Mouse (Mus musculus): ENCODE results near the gene Trim2. TPM values are rescaled to one million over a fixed set of nuclear protein-coding genes. Genes with fewer than 3 reads are reported as not detected.

Trim2 gene
- 100 to 1,000 TPM; 438 to 456 TPM for total RNA-seq (2021)
- long read RNA-seq, full-length matches to known transcripts, result 168 of 281 reads
- long read RNA-seq, partial matches to known transcripts, result 48 of 281 reads
- long read RNA-seq, other reads (novel, unspliced or antisense), result 65 of 281 reads

DNA sequence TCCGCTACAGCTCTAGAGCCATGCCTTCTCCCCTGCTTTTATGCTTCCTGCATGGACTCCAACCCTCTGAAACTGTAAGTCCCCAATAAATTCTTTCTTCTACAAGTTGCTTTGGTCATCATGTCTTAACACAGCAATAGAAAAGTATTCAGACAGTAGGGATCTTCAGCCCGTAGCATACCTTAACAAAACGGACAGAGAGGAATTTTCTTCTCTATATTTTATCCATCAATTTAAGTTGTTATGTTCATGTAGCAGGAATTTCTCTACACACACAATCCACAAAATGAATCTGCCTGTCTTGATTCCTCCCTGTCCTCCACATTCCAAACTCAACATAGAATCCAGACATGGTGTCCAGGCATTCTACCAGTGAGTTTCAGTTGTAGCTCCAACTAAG is at the start of gene Trim2:
Trim2 (minus strand) TSS at position 101 of the 400 bp plus-strand sequence.
- DNase-seq (ENCODE audit: low spot score in 2 of 2), result no peak

DNA sequence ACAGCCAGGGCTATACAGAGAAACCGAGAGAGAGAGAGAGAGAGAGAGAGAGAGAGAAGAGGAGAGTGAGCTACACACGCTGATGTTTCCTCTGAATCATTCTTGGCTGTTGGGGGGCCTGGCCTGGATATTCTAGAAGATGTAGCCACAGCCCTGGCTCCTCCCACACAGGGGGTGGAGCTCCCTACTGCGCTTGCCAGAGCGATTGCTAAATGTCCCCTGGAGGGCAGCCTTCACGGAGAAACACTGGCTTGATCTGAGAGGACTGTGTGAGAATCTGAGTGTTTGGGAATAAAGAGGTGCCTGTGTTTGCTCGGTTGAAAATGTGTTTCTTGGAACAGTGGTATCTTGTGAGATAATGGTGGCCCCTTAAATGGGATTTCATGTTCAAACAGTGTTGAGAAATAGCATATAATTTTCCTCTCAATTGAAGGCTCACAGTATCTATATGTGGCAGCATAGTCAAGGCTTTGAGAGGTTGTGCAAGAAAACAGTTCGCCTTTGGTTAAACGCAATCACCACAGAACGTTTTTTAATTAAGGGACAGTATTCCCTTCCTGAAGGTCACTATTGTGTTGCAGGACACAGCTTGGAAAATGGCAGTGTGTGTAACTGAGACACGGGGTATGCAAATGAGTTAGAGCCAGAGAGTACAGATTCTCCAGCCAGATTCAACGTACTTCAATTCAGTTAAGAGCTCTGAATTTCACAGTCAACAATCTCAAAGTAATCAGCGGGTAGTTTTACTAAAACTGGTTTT is 49.4 kb upstream of the Trim2 start:
- DNase-seq (ENCODE audit: low spot score in 2 of 2), result peak; percentile 20 to 42

DNA sequence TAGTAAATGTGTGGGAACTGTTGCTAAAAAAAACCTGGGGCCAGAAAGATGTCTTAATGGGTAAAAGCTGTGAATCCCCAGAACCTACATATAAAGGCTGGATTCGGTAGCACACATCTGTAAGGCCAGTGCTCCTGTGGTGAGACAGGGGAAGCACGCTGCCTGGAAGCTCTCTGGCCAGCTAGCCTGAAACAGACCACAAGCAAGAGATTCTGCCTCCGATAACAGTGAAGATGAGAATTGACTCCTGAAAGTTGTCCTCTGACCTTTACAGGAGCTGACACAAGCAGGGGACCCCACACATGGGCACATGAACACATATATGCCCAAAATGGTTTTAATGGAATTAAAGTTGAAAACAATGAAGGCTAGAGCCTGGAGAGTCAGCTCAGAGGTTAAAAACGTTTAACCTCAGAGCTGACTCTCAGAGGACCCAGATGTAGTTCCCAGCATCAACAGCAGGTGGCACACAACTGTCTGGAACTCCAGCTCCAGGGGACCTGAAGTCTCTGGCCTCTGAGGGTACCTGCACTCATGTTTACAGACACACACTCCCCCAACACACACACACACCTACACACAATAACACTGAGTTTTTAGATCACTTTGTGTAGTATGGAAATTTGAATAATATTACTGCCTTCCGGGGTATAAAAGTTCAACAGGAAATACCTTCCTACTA is 45.8 kb upstream of the Trim2 start:
- DNase-seq (ENCODE audit: low spot score in 2 of 2), result peak; percentile 28 to 76

DNA sequence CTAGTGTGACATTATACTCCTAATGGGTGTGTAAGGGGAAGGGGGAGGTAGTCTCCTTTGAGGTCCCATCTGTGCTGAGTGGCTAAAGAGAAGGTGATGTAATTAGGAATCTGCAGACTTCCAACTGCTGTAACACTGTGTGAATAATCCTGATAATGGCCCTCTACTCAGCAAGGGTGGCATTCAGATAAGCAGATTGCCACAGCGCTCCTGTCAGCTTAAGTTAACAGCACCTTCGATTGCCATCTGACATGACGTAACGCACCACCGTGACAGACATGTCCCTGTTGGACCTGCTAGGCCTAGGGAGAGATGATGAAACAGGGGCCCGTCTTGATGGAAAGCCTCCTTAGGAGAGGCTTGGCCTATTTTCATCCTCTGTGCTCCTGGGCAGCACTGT is 43.6 kb upstream of the Trim2 start:
- no peak for DNase-seq (ENCODE audit: low spot score in 2 of 2)

DNA sequence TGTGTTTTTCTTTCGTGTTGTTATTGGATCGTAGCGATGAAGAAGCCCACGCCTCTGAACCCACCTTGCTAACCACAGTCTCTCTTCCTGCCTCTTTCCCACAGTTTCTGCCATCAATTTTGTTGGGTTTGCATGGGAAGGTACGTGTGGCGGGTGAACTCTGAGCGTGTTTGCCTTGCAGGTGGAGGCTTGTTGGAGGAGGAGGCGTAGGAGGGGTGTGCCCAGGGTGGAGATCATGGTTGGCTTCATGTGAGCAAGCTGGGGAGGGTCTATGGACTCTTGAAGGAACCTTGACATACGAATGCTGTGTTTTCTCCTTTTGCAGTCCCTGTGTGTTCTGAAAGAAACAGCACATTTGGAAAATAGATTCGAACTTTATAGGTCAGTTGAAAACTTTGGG is 43.1 kb upstream of the Trim2 start:
- no peak for DNase-seq (ENCODE audit: low spot score in 2 of 2)

DNA sequence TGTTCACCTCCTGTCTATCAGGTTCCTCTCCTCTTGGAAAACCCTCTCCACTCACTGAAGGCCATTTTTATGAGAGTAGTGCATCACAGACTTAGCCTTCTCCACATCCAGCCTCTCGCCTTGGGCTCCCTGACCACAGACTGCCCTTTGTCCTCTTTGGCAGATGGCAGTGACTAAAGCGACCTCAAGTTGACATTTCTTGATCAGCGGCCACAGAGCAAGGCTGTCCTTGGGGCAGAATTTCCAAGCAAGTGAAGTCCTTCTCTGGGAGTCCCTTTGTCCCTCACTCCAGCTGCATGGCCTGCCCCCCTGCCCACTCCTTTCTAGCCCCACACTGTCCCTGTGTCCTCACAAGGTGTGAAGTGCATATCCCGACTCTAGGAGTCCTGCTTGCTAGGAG is 40.7 kb upstream of the Trim2 start:
- DNase-seq (ENCODE audit: low spot score in 2 of 2), result no peak

DNA sequence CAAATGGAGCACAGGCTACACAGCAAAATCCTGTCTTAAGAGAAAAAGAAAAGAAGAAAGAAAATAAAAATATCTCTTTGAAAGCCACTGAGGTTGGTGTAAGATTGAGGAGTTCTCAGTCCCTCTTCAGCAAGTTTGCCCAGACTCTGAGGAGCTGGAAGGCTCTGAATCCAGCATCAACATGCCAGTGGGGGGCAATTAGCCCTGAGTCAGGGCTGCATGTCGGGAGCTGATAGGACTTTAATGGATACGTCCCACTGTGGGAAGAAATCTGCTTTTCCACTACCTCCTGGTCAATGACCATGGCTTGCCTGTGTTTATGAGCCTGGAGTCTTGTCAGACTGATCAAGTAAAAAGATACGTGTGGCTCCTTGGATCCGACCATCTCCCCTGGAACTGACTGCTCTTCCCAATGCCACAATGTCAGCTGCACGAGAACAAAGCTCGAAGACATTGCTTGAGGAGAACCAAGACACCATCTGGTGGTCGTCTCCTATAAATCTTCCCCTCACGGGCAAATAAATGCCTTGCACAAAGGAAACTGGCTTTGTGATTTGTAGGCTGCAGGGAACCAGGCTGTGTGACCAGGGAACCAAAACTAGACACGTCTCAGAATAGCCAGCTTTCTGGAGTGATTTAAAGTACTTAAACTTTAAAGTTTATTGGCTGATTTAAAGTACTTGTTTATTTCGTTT is 39.9 kb upstream of the Trim2 start:
- no peak for DNase-seq (ENCODE audit: low spot score in 2 of 2)

DNA sequence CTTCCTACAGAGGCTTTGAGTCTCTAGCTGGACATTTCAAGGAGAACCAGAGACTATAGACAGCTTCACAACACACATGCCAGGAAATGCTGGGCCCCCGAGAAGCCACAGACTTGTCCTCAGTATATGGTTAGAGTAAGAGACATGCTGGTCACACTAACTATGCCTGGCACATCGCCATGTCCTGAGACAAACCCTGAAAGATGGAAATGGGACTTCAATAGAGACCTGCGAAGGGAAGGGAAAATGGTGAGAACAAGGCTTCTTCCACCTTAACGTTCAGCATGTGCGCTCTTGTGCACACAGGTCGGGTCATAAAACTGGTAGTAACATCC is 38.9 kb upstream of the Trim2 start:
- no peak for DNase-seq (ENCODE audit: low spot score in 2 of 2)

DNA sequence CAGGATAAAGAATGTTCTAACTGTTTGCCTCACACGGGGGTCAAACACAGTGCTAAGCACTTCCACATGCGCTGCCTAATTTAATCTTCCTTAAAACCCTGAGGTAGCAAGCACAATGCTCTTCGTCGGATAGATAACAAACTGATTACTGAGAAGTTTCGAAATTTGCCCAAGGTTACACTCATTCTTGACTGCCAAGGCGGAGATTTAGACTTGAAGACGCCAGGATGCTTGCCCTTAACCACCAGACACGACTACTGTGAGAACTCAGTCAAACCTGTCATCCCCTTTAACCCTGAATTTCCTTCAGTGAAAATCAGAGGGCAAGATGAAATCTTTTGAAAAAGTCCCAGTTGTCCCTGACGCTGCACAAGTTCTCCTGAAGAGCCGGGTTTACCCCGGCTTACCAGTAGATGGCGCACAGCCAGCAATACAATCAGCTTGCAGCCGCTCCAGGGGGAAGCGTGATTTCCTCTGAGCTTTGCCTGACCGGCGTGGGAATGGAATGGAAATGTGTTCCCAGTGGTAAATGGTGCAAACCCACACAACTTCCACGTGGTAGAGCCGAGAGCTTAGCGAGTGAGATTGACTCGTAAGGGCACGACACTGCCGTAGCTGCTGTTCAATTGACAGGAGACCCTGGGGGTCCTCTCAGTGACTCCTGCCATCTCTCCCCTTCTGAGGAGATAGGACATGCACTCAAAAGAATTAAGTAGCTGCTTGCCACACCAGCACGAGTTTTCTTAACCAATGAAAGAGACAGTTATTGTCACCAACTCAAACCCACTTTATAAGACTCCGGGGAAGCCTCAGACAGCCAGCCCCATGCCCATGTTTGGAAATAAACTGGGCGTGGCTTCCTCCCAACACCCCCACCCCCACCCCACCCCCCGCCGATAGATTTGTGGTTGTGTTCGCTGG is 38.3 kb upstream of the Trim2 start:
- DNase-seq (ENCODE audit: low spot score in 2 of 2), result peak; percentile 77 to 90

DNA sequence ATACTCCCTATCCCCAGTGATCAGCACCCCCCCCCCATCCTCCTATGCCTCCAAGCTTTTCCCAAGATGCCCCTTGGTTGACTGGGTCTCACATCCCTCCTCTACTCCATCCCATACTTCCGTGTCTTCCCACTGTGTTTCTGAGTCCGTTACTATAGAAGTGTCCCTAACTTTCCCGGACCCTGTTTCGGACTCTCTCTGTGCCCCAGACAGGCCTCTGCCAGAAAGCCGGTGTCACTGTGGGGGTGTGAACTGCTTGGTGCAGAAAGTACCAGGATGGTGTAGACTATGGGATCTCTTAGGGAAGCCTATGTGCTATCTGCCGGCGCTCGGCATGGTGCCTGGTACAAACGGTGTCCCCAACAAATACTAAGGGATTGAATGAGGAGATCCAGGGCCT is 36.4 kb upstream of the Trim2 start:
- DNase-seq (ENCODE audit: low spot score in 2 of 2), result no peak

DNA sequence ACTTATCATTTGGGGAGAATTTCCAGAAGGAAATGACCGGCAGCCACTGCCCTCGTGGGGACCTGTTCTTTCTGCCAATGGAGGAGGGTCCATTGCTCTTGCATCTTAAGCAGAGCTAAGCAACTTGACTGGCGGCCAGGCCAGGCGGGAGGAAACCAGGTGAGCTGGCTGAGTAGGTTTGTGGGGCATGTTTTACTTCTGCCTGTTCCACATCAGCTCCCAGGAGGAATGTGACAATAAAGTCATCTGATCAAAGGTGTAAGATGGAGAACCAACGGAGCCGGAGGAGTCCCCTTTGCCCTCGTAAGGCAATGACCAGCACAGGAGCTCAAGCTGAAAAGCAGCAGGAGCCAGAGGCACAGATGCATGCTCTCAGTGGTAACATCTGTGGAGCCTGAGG is 35.1 kb upstream of the Trim2 start:
- no peak for DNase-seq (ENCODE audit: low spot score in 2 of 2)

DNA sequence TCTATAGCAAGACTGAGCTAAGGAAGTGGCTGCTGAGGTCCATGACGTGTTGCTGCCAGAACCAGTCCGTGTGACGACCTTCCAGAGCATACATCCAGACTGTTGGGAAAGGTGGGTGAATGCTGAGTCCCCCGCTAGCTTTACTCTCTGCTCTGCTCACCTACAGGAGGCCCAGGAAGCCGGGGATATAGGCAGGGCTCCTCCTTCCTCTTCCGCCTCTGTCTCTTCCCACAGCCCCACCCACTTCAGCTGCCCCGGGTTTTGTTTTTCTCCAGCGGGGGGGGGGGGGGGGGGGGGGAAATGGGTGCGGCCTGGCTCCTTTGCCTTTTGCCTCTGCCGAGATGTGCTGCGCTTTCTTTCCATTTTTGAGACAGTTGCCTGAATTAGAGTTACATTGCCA is 30.9 kb upstream of the Trim2 start:
- DNase-seq (ENCODE audit: low spot score in 2 of 2), result no peak

DNA sequence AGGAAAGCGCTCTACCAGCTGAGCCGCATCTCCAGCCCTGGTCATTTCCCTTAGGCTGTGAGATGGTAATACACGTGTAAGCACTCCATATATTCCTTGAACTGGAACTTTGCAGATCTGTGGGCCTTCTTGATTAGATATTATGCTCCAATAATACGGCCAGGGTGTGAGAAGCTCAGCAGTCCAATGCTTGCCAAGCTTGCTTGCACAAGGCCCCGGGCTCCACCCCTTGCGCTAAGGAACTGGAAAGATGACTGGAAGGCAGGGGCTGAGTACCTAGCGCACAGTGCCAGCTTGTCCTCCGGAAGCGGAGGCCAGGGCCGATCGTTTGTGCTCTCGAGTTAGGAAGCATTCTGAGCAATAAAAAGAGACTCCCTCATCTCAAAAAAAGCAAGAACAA is 29.7 kb upstream of the Trim2 start:
- no peak for DNase-seq (ENCODE audit: low spot score in 2 of 2)

DNA sequence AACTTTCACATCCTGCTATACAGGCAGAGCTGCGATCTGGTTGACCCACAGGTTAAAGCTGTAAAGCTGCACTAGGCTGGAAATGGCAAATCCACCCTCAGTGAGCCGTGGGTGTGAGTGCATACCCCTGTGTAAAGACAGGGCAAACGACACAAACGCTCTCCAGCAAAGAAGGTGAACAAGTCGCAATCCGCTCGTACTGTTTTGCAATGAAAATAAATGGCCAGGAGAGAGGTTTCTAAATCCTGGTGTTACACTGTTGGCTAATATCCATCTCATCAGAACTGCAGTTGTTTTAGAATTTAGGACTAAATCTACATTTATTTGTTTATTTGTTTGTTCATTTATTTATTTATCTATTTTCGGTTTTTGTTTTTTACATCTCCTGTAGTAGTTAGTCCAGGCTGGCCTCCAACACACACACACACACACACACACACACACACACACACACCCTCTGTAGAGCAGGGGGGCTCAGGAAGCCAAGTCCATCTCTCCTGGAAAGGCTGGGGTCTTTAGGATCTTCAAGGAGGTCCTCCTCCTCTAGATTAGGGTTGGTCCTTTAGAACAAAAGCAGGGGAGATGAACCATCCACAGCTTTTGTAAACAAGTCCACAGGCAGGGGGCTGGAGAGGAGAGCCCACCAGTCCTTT is 28.9 kb upstream of the Trim2 start:
- no peak for DNase-seq (ENCODE audit: low spot score in 2 of 2)

DNA sequence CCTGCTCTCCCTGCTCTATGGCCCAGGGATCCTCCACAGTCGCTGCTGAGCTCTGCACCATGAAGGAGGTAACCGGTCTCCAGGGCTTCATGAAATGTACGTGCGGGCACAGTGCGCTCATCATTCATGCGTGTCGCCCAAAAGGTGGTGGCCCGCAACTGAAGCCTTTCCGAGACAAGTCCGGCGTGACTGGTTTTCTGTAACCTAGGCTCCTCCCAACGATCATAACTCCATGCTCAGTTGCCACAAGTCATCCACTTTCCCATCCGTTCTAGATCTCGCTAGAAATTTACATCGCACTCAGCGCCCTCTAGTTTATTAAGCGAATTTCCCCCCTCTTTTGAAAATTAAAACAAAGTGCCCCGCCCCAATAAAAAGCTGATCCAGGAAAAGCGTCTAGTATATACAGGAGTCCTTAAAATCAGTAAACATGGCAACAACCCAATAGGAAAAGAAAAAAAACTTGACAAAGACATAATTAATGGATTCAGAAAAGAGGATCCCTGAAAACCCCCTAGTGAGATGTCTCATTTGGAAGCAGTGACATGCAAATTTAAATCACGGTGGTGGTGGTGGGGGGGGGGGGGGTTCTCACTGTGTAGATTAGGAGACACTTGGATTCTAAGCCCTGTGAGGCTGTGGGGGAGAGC is 28.2 kb upstream of the Trim2 start:
- DNase-seq (ENCODE audit: low spot score in 2 of 2), result peak in 1 of 2 experiments; percentile 27

DNA sequence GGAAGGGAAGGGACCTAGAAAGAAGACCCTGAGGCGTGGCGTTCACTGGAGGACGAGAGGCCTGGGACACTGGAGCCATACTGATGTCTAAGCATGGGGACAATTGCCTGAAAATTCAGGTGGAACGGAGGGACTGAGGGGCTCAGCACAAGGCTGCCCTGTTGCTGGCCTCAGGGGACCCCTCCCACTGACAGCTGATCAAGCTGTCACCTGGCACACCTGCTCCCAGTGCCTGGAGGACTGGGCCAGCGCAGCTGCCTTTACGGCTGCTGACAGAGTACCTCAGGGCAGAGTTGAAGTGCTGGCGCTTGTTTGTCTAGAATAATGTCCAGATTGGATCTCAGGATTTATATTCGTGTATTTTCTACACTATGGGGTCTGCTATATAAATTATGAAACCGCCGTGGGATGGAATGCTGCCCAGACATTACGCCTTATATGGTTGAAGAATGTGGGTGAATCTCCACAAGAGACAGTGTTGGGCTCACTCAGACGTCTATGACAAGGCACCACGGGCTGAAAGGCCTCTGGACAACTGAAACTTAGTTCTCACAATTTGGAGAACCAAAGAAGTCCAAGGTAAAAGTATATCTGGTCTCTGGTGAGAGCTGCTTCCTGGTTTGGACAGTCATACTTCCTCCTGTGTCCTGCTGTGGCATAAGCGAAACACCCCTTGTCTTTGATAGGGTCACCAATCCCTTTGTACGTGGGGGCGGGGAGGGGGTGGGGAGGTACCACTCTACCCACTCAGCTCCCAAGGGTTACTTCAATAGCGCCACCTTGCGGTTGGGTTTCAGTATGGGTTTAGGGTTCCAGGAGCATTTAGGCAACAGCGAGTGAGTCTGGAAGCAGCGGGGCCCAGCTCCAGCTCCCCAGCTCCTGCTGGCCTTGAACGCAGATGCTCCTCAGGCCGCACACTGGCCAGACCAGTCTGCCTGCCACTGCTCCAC is 27.0 kb upstream of the Trim2 start:
- peak in 1 of 2 experiments; percentile 50 for DNase-seq (ENCODE audit: low spot score in 2 of 2)

DNA sequence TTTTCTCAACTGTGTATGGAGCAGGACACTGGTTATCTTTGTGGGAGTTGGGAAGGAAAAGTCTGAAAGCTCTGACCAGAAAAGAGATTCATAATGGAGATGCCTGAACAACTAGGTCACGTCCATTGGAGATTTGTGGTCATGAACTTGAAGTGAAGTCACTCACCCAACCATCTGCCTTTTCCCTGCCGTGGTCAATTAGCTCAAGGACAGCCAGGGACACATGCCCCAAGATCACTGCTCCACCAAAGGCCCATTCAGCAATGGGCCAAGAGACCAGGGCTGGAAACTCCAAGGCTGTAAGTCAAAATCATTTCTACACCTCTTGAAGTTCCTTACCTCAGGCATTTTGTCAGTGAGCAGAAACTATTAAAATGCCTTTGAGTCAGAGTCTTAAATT is 23.5 kb upstream of the Trim2 start:
- no peak for DNase-seq (ENCODE audit: low spot score in 2 of 2)

DNA sequence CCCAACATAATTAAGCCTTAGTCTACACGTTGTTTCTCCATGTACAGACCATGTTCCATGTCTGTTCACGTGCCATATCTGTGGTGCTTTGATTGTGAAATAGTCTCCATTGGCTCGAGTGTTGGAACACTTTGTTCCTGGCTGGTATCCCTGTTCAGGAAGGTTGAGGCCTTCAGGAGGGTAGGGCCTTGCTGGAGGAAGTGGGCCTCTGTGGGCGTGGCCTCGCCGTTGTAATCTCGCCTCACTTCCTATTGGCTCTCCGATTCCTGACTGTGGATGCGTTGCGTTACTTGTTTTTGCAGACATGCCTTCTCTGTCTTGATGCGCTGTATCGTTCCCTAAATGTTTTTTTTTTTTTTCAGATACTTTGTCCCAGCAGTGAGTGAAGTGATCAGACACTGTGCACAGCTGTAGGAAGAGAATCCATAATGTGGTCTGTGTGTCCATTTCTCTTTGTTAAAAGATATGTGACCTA is 18.3 kb upstream of the Trim2 start:
- no peak for DNase-seq (ENCODE audit: low spot score in 2 of 2)

DNA sequence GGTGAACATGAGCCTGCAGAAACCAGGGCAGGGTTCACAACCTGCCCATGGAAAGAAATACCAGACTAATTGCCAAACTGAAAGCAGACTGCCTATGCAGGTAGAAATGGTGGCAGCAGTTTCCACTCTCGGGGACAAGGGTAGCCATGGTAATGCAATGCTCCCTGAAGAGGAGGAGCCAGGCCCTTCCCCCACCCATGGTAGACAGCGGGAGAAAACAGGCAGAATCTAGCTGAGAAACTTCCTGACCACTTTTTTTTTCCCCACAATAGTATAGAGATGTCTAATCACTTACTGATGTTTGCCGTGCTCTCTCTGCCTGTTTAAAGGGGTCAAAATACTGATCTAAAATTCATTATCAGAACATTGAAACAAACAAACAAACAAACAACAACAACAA is 17.8 kb upstream of the Trim2 start:
- no peak for DNase-seq (ENCODE audit: low spot score in 2 of 2)

All from layer of hippocampus, adult 18-20 months (tissue).